Mouse (Mus musculus) hindbrain, embryonic 16.5 days (tissue): ENCODE results near the gene Cpxm1. TPM values are rescaled to one million over a fixed set of nuclear protein-coding genes. Genes with fewer than 3 reads are reported as not detected.

Experiments
- ATAC-seq: fragments of 200-750 bp; cut with Nextera tagmentation; 2 replicates; pipeline ENCODE4 v1.8.0; 2017; ENCODE audit warnings: moderate TSS enrichment, moderate library complexity
- H3K27ac ChIP-seq: fragments of 300-500 bp; sonication (generic); 2 replicates; pipeline ENCODE4 v1.5.1; 2014; ENCODE audit warnings: low read depth, mild to moderate bottlenecking, control low read depth, low read length, moderate library complexity
- H3K27me3 ChIP-seq: fragments of 300-500 bp; sonication (generic); replicated peaks from 2 replicates; pipeline ENCODE4 v1.6.1; 2014; ENCODE audit warnings: low read length; ENCODE audit not compliant: control insufficient read depth, insufficient read depth
- H3K36me3 ChIP-seq: fragments of 300-500 bp; sonication (generic); 2 replicates; pipeline ENCODE4 v1.6.1; 2014; ENCODE audit warnings: mild to moderate bottlenecking, low read length, moderate library complexity, mixed read lengths; ENCODE audit not compliant: control insufficient read depth, insufficient read depth
- H3K4me1 ChIP-seq: fragments of 300-500 bp; sonication (generic); 2 replicates; pipeline ENCODE4 v1.6.1; 2014; ENCODE audit warnings: low read depth, low read length; ENCODE audit not compliant: control insufficient read depth, insufficient read depth
- H3K4me2 ChIP-seq: fragments of 300-500 bp; sonication (generic); 2 replicates; pipeline ENCODE4 v1.6.1; 2014; ENCODE audit warnings: mild to moderate bottlenecking, low read length, control low read depth, moderate library complexity
- H3K4me3 ChIP-seq: fragments of 300-500 bp; sonication (generic); 2 replicates; pipeline ENCODE4 v1.5.1; 2014; ENCODE audit warnings: mild to moderate bottlenecking, low read length, control low read depth, moderate library complexity
- H3K9ac ChIP-seq: fragments of 300-500 bp; sonication (generic); 2 replicates; pipeline ENCODE4 v1.6.1; 2014; ENCODE audit warnings: low read depth, mild to moderate bottlenecking, control low read depth, low read length, moderate library complexity
- H3K9me3 ChIP-seq: fragments of 300-500 bp; sonication (generic); 2 replicates; pipeline ENCODE4 v1.6.1; 2014; ENCODE audit warnings: mild to moderate bottlenecking, low read length, moderate library complexity; ENCODE audit not compliant: control insufficient read depth
- WGBS: fragments of 180-500 bp; shearing (Covaris S2); extraction: QIAGEN DNeasy Blood & Tissue Kit; methylation state at CpG from one replicate; pipeline ENCODE4 v1.1.7; 2014; 5-methylcytosine and 5-hydroxymethylcytosine counted together
- polyA plus RNA-seq: library from polyadenylated mRNA; unstranded; fragments of >200 nt; fragmentation: Nextera tagmentation; extraction: Ambion mirVana; gene quantifications from 2 replicates; pipeline ENCODE4 v1.2.1, GENCODE M21; 2015

Gene Cpxm1
- polyA plus RNA-seq, 1 experiment from 2014 or later: 33.6 TPM

GRCm38 (mm10) chr2:130357551-130357950 is 39.8 kb downstream of the Cpxm1 start:
- WGBS: 93% methylated on average over 5 of the region's 5 CpGs
- H3K4me3 ChIP-seq: no peak overlapping the region
- no peak for ATAC-seq
- no peaks in the 10 kb centered on the region for H3K9me3 ChIP-seq
- H3K9ac ChIP-seq: no peak overlapping the region
- no peaks in the 10 kb centered on the region; the same call in 1 of the 2 replicates for H3K4me1 ChIP-seq
- no peak overlapping the region for H3K27ac ChIP-seq
- H3K27me3 ChIP-seq: peaks cover 28% of the 10 kb centered on the region
- H3K36me3 ChIP-seq: no peaks in the 10 kb centered on the region
- no peak overlapping the region for H3K4me2 ChIP-seq

GRCm38 (mm10) chr2:130353889-130354288 is 43.5 kb downstream of the Cpxm1 start:
- Histone ChIP-seq H3K36me3 (no peaks in the 10 kb centered on the region), H3K4me2 (no peak overlapping the region), H3K4me1 (no peaks in the 10 kb centered on the region), H3K27ac (no peak overlapping the region), H3K9me3 (no peaks in the 10 kb centered on the region), H3K4me3 (no peak overlapping the region), H3K9ac (no peak overlapping the region), H3K27me3 (no peaks in the 10 kb centered on the region)
- no peak for ATAC-seq
- WGBS: 68% methylated on average over 3 of the region's 3 CpGs

- Histone ChIP-seq H3K9me3 (no peaks in the 10 kb centered on the region), H3K4me3 (no peak overlapping the region), H3K9ac (no peak overlapping the region), H3K4me2 (no peak overlapping the region), H3K27ac (no peak overlapping the region), H3K27me3 (no peaks in the 10 kb centered on the region), H3K36me3 (no peaks in the 10 kb centered on the region), H3K4me1 (no peaks in the 10 kb centered on the region)
- ATAC-seq: no peak
- 90% methylated on average over 8 of the region's 8 CpGs for WGBS
These were observed 44.0 kb downstream of the Cpxm1 start for GRCm38 (mm10) chr2:130353411-130353810.

GRCm38 (mm10) chr2:130351758-130352339 is 45.5 kb downstream of the Cpxm1 start:
- Histone ChIP-seq H3K27me3 (no peaks in the 10 kb centered on the region), H3K27ac (no peak overlapping the region), H3K9ac (no peak overlapping the region), H3K36me3 (no peaks in the 10 kb centered on the region), H3K4me1 (no peaks in the 10 kb centered on the region), H3K4me2 (no peak overlapping the region), H3K4me3 (no peak overlapping the region), H3K9me3 (no peaks in the 10 kb centered on the region)
- WGBS: 15% methylated on average over 5 of the region's 5 CpGs
- ATAC-seq: peak; percentile 75; the same call in 1 of the 2 replicates

GRCm38 (mm10) chr2:130350376-130350775 is 47.0 kb downstream of the Cpxm1 start:
- Histone ChIP-seq H3K36me3 (no peaks in the 10 kb centered on the region), H3K27ac (no peak overlapping the region), H3K4me3 (no peak overlapping the region), H3K27me3 (no peaks in the 10 kb centered on the region), H3K4me2 (no peak overlapping the region), H3K9me3 (no peaks in the 10 kb centered on the region), H3K9ac (no peak overlapping the region), H3K4me1 (no peaks in the 10 kb centered on the region)
- no peak for ATAC-seq
- whole genome bisulfite sequencing: 84% methylated on average over 3 of the region's 3 CpGs

- Histone ChIP-seq H3K36me3 (no peaks in the 10 kb centered on the region), H3K9ac (no peak overlapping the region), H3K9me3 (no peaks in the 10 kb centered on the region), H3K27me3 (no peaks in the 10 kb centered on the region), H3K4me1 (no peaks in the 10 kb centered on the region), H3K4me3 (no peak overlapping the region), H3K4me2 (no peak overlapping the region), H3K27ac (no peak overlapping the region)
- ATAC-seq: no peak
- 87% methylated on average over 7 of the region's 7 CpGs for whole genome bisulfite sequencing
These were observed 56.2 kb downstream of the Cpxm1 start for GRCm38 (mm10) chr2:130341220-130341580.

Other genes starting within 250 kb of the Cpxm1 start
- 298 and 312 TPM in 2 replicates for gene Snrpb, start 218.2 kb downstream of the Cpxm1 start, polyA plus RNA-seq
- not detected in 2 replicates for gene Tmc2, start 202.4 kb downstream of the Cpxm1 start, polyA plus RNA-seq
- gene Nop56, start 123.1 kb downstream of the Cpxm1 start, polyA plus RNA-seq: 241 and 259 TPM in 2 replicates
- gene Idh3b, start 113.0 kb downstream of the Cpxm1 start, polyA plus RNA-seq: 201 and 222 TPM in 2 replicates
- gene Ebf4, start 102.4 kb downstream of the Cpxm1 start, polyA plus RNA-seq: 3.6 and 4.1 TPM in 2 replicates
- gene Gm28372, start 7.7 kb upstream of the Cpxm1 start, polyA plus RNA-seq: not detected in 2 replicates
- 0.30 and 0.59 TPM in 2 replicates for gene 1700020A23Rik, start 7.7 kb upstream of the Cpxm1 start, polyA plus RNA-seq
- 0.12 and 0.28 TPM in 2 replicates for gene Tmem239, start 8.9 kb upstream of the Cpxm1 start, polyA plus RNA-seq
- gene Vps16, start 26.8 kb upstream of the Cpxm1 start, polyA plus RNA-seq: 104 and 105 TPM in 2 replicates
- 15.2 and 15.4 TPM in 2 replicates for gene Pced1a, start 27.1 kb upstream of the Cpxm1 start, polyA plus RNA-seq
- gene Ptpra, start 52.7 kb upstream of the Cpxm1 start, polyA plus RNA-seq: 134 and 144 TPM in 2 replicates
- gene Mrps26, start 166.2 kb upstream of the Cpxm1 start, polyA plus RNA-seq: 103 and 113 TPM in 2 replicates
- 0.31 TPM in 1 of 2 replicates, not detected in the other for gene Oxt, start 178.6 kb upstream of the Cpxm1 start, polyA plus RNA-seq
- 2.4 TPM in 1 of 2 replicates, not detected in the other for gene Avp, start 185.0 kb upstream of the Cpxm1 start, polyA plus RNA-seq
- gene Fastkd5, start 232.5 kb upstream of the Cpxm1 start, polyA plus RNA-seq: 9.7 and 10.8 TPM in 2 replicates
- gene Ubox5, start 232.5 kb upstream of the Cpxm1 start, polyA plus RNA-seq: 8.9 and 9.9 TPM in 2 replicates
- 21.1 and 21.2 TPM in 2 replicates for gene Lzts3, start 245.2 kb upstream of the Cpxm1 start, polyA plus RNA-seq